Mouse (Mus musculus) adrenal gland, postnatal 14 days (tissue): ENCODE data around the gene Gm21312. TPM values are rescaled to one million over a fixed set of nuclear protein-coding genes. Genes with fewer than 3 reads are reported as not detected.
"Not testable (repeated sequence)": the region's sequence is repeated elsewhere in the genome, so short reads cannot be mapped to it uniquely, and the experiment has no call there.

Experiments
- DNase-seq: peaks from one replicate; pipeline ENCODE4 v3.0.0; 2021; ENCODE audit warnings: mixed read lengths
- long read RNA-seq, 2 experiments: library from polyadenylated mRNA; stranded (forward); transcript quantifications; one replicate each; pipeline ENCODE4 v2.0.0; 2021
- total RNA-seq: library from RNA; stranded (reverse); gene quantifications from 2 replicates; pipeline ENCODE4 v1.2.3, GENCODE M21; 2021

The Gm21312 gene
- not detected in 2 replicates for total RNA-seq
- long read RNA-seq, experiment 1 = 0 reads
- long read RNA-seq, experiment 2 = 0 reads

- DNase-seq = not testable (repeated sequence)
Measured at GRCm38 (mm10) chr10:104176724-104177123, at the start of gene Gm21312. Gene Gm21312 (plus strand): TSS chr10:104177024.

DNA sequence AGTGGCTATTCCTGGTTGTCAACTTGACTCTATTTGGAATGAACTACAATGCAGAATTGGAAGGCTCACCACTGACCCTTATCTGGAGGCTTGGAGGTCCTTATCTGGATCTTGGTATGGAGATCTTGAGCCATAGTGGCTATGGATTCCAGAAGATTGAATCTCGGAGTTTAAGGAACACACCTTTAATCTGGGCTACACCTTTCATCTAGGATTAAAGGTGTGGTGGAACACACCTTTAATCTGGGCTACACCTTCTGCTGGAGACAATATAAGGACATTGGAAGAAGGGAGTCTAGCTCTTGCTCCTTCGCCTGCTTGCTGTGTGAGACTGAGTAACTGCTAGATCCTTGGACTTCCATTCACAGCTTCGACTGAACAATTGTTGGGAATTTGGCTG, 34.1 kb upstream of the Gm21312 start, which contains the start of gene Gm21293:
Gm21293 (plus strand) TSS at position 301 of the 400 bp plus-strand sequence.
- not testable (repeated sequence) for DNase-seq

- DNase-seq = not testable (repeated sequence)
Measured at GRCm38 (mm10) chr10:104151197-104151596, 25.6 kb upstream of the Gm21312 start, which contains the start of gene Gm6763. Gene Gm6763 (plus strand): TSS chr10:104151497.

DNA sequence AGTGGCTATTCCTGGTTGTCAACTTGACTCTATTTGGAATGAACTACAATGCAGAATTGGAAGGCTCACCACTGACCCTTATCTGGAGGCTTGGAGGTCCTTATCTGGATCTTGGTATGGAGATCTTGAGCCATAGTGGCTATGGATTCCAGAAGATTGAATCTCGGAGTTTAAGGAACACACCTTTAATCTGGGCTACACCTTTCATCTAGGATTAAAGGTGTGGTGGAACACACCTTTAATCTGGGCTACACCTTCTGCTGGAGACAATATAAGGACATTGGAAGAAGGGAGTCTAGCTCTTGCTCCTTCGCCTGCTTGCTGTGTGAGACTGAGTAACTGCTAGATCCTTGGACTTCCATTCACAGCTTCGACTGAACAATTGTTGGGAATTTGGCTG, 17.1 kb upstream of the Gm21312 start, which contains the start of gene Gm8764:
Gm8764 (plus strand) TSS at position 301 of the 400 bp plus-strand sequence.
- DNase-seq = not testable (repeated sequence)

- DNase-seq = not testable (repeated sequence)
Measured at GRCm38 (mm10) chr10:104168215-104168614, 8.6 kb upstream of the Gm21312 start, which contains the start of gene Gm21304. Gene Gm21304 (plus strand): TSS chr10:104168515.

- DNase-seq = not testable (repeated sequence)
Measured at GRCm38 (mm10) chr10:104185233-104185632, 8.4 kb downstream of the Gm21312 start, which contains the start of gene Gm20765. Gene Gm20765 (plus strand): TSS chr10:104185533.

DNA sequence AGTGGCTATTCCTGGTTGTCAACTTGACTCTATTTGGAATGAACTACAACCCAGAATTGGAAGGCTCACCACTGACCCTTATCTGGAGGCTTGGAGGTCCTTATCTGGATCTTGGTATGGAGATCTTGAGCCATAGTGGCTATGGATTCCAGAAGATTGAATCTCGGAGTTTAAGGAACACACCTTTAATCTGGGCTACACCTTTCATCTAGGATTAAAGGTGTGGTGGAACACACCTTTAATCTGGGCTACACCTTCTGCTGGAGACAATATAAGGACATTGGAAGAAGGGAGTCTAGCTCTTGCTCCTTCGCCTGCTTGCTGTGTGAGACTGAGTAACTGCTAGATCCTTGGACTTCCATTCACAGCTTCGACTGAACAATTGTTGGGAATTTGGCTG, 16.9 kb downstream of the Gm21312 start, which contains the start of gene Gm4340:
Gm4340 (plus strand) TSS at position 301 of the 400 bp plus-strand sequence.
- DNase-seq = not testable (repeated sequence)

DNA sequence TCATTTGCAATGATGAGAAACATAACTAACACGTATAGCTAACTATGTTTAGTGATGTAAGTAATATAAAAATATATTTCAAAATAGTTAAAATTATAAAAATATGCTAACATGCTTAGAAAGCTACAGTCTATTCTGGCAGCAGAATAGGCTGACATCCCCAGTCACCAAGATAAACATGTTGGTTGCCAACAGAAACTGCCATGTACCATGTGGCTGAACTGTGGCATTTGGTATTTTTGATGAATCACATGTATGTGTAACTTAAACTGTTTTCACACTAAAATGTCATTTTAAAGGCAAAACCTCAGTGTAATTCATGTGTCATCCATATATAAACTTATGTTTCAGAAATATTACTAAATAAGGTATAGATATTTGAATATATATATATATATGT, 32.8 kb downstream of the Gm21312 start:
- no peak for DNase-seq

DNA sequence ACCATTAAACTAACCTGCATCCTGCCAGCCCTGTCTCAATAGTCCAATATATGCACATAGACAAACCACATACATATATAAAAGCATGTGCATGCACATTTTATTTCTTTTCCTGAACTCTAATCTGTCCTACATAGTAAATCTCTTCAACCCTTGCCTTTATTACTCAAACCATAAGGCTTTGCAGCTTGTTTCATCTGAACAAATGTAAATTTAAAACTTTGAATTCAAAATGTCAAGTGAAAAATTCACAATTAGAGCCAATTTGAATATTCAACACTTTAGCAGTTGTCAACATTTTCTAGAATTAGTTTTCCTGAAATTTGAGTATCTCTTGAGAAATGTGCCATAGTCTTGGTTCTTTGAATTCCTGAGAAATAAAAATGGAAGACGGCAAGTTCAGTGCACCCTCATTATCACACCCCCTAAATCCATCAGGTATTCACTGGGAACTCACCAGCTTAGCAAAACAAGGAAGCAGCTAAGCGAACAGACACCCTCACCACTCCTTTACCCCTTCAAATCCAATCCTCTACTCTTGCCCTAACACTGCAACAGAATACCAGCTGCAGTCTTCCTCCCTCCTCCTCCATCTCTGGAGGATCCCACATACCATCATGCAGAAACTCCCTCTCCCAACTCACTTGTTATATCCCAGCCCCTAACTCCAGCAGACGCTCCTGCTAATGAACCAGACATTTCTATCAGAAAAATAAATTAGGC, 33.6 kb downstream of the Gm21312 start:
- no peak for DNase-seq

DNA sequence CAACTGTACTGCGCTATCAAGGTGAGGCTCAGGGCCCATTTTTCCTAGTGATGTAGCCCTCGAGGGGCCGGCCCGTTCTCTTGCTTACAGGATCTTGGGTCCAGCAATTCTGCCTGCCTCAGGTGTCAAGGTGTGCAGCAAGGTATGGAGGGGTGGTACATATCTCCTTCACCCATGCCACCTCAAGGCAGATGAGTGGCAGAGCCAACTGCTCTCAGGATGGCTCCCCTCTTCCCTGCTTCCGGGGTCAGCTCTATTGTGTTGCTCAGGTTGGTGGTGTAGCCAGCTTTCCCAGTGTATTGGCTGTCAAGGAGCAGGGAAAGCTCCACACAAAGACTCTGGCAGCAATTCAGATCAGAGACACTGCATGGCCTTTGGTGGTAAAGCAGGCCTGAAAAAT, 37.7 kb downstream of the Gm21312 start:
- DNase-seq = no peak

DNA sequence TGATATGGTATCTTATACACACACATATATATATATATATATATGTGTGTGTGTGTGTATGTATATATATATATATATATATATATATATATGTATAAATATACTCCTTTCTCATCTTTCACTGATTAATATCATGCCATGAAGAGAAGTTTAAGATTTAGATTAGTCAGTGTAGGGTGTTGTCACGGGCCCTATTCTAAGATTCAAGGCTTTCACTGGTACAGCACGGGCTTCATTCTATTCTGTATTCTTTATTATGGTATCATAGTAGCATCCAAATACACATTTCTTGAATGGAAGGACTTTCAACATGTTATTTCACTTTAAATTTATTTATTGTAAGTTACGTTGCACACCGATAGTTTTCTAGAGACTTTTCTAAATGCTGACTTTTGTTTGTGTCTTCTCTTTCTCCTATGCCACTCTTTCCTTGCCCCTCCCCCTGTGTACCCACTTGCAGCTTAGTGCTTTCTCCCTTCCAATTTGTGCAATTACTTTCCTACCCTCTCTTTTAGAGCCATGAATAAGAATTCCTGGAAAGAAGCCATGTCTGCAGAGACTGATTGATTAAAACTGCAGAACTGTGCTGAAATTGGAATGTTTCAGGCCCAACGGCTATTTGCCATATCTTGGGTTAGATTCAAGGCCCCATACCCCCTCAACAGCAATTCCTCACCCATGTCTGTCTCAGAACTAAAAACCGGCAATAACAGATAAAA, 43.6 kb downstream of the Gm21312 start:
- no peak for DNase-seq

Other genes starting within 250 kb of the Gm21312 start
- gene Gm21293, start 34.0 kb upstream of the Gm21312 start, total RNA-seq = not detected in 2 replicates
- gene Gm6763, start 25.5 kb upstream of the Gm21312 start, total RNA-seq = not detected in 2 replicates
- gene Gm8764, start 17.0 kb upstream of the Gm21312 start, total RNA-seq = not detected in 2 replicates
- not detected in 2 replicates for gene Gm21304, start 8.5 kb upstream of the Gm21312 start, total RNA-seq
- gene Gm20765, start 8.5 kb downstream of the Gm21312 start, total RNA-seq = not detected in 2 replicates
- not detected in 2 replicates for gene Gm4340, start 17.0 kb downstream of the Gm21312 start, total RNA-seq